Mouse (Mus musculus) liver, postnatal 0 days (tissue): ENCODE measurements at regions not wholly inside any gene's neighbourhood (a gene's known extent, or its start where the extent isn't known, plus 50 kb on each side); places are given as distances from the start of the nearest gene placed in this dataset.

Experiments
- ATAC-seq: fragments of 200-750 bp; cut with Nextera tagmentation; 2 replicates; pipeline ENCODE4 v1.8.0; 2017; ENCODE audit warnings: mild to moderate bottlenecking, moderate library complexity
- DNase-seq: peaks from one replicate; pipeline ENCODE4 v3.0.0-alpha.2; 2016
- H3K27ac ChIP-seq: fragments of 300-500 bp; sonication (generic); 2 replicates; pipeline ENCODE4 v1.5.1; 2014; ENCODE audit warnings: antibody characterized with exemption, moderate library complexity, mild to moderate bottlenecking, low read depth
- H3K27me3 ChIP-seq: fragments of 300-500 bp; sonication (generic); 2 replicates; pipeline ENCODE4 v1.6.1; 2014; ENCODE audit warnings: low read length, control low read depth, mixed read lengths; ENCODE audit not compliant: insufficient read depth
- H3K36me3 ChIP-seq: fragments of 300-500 bp; sonication (generic); replicated peaks from 2 replicates; pipeline ENCODE4 v1.6.1; 2014; ENCODE audit warnings: mild to moderate bottlenecking, control low read depth, low read length, moderate library complexity, mixed read lengths; ENCODE audit not compliant: insufficient read depth
- H3K4me1 ChIP-seq: fragments of 300-500 bp; sonication (generic); 2 replicates; pipeline ENCODE4 v1.6.1; 2014; ENCODE audit warnings: antibody characterized with exemption, mild to moderate bottlenecking, control low read depth; ENCODE audit not compliant: insufficient read depth
- H3K4me2 ChIP-seq: fragments of 300-500 bp; sonication (generic); 2 replicates; pipeline ENCODE4 v1.6.1; 2014; ENCODE audit warnings: low read depth, mild to moderate bottlenecking, low read length, moderate library complexity, mixed read lengths
- H3K4me3 ChIP-seq: fragments of 300-500 bp; sonication (generic); 2 replicates; pipeline ENCODE4 v1.5.1; 2014; ENCODE audit warnings: low read depth, low read length
- H3K9ac ChIP-seq: fragments of 300-500 bp; sonication (generic); replicated peaks from 2 replicates; pipeline ENCODE4 v1.6.1; 2014; ENCODE audit warnings: mild to moderate bottlenecking, moderate library complexity
- H3K9me3 ChIP-seq: fragments of 300-500 bp; sonication (generic); 2 replicates; pipeline ENCODE4 v1.6.1; 2016; ENCODE audit warnings: mild to moderate bottlenecking, control low read depth, low read length, mixed read lengths
- CTCF ChIP-seq: sonication (generic); IDR thresholded peaks from 2 replicates; pipeline ENCODE4 v1.5.1; 2016; ENCODE audit warnings: antibody characterized with exemption, low read depth
- EP300 ChIP-seq: IDR thresholded peaks from 2 replicates; pipeline ENCODE4 v1.6.1; 2016; ENCODE audit warnings: antibody characterized with exemption, low read depth, mild to moderate bottlenecking
- WGBS: fragments of 180-500 bp; shearing (Covaris S2); extraction: QIAGEN DNeasy Blood & Tissue Kit; methylation state at CpG from one replicate; pipeline ENCODE4 v1.1.7; 2014; ENCODE audit not compliant: insufficient replicate concordance; 5-methylcytosine and 5-hydroxymethylcytosine counted together

- TF ChIP-seq CTCF: no peak
- no peak for TF ChIP-seq EP300
- H3K4me2 ChIP-seq: no peak overlapping the region
- 69% methylated on average over 3 of the region's 3 CpGs for WGBS
- no peak overlapping the region for H3K9ac ChIP-seq
- no peaks in the 10 kb centered on the region for H3K4me1 ChIP-seq
- H3K36me3 ChIP-seq: no peaks in the 10 kb centered on the region
- H3K9me3 ChIP-seq: no peaks in the 10 kb centered on the region
- no peak overlapping the region for H3K4me3 ChIP-seq
- DNase-seq (no peak), ATAC-seq (no peak)
- H3K27ac ChIP-seq: no peak overlapping the region
- no peaks in the 10 kb centered on the region for H3K27me3 ChIP-seq
Measured at GRCm38 (mm10) chr12:92109615-92110014, 260.7 kb upstream of the Sel1l start.

GRCm38 (mm10) chr12:92100080-92100479, 251.1 kb upstream of the Sel1l start:
- ATAC-seq: no peak
- no peaks in the 10 kb centered on the region for H3K9me3 ChIP-seq
- H3K9ac ChIP-seq: no peak overlapping the region
- TF ChIP-seq EP300: no peak
- TF ChIP-seq CTCF: no peak
- no peaks in the 10 kb centered on the region for H3K36me3 ChIP-seq
- H3K4me3 ChIP-seq: no peak overlapping the region
- H3K4me2 ChIP-seq: no peak overlapping the region
- DNase-seq: no peak
- H3K27ac ChIP-seq: no peak overlapping the region
- WGBS: 75% methylated on average over 4 of the region's 4 CpGs
- H3K27me3 ChIP-seq: no peaks in the 10 kb centered on the region
- H3K4me1 ChIP-seq: no peaks in the 10 kb centered on the region

DNA sequence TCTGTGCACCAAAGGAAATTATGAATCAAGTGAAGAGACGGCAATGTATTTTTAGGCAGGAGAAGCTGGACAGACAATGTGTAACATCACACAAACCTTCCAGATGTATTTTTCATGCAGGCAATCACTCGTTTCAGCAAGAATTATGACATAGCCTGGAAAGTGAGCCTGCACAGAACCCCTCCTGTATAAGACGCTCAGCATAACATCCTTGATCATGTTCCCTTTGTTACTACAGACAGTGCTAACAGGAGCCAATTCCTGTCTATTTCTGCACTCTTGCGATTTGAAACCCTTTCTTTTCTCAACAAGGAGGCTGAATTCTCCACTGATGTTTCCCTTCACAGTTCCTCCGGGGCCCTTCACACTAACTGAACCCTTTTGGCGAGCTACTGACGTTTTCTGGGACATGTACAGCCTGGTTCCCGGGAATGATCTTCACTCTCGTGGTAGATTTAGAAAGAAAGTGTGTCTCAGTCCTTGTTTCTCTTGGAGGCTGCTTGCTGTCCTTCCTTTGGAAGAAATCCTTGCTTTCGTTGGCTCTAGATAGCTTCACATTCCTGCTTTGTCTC, 243.9 kb upstream of the Sel1l start:
- WGBS: 65% methylated on average over 10 of the region's 10 CpGs
- ATAC-seq: no peak

DNA sequence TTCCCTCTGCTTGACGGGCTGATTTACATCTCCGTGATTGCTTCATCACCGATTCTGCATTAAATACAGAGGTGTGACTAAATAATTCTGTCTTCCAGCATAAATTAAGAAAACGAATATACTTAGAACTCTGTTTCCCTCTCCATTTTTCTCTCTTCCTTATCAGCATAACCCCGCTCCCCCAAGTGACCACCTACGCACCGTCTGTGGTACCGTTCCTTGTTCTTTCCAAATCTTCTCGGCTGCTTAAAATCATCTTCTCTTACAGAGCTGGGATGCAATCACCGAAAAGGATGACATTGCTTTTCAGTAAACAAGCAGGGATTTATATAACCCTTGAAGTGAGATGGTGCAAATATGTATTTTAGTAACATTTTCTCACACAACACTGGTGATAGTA, 224.3 kb upstream of the Sel1l start:
- WGBS: 75% methylated on average over 10 of the region's 10 CpGs
- H3K4me3 ChIP-seq: no peak overlapping the region
- ATAC-seq (no peak), DNase-seq (no peak)
- no peaks in the 10 kb centered on the region for H3K27me3 ChIP-seq
- no peak for TF ChIP-seq EP300
- TF ChIP-seq CTCF: no peak
- no peaks in the 10 kb centered on the region for H3K9me3 ChIP-seq
- no peak overlapping the region for H3K27ac ChIP-seq
- no peaks in the 10 kb centered on the region for H3K36me3 ChIP-seq
- H3K4me1 ChIP-seq: no peaks in the 10 kb centered on the region
- no peak overlapping the region for H3K4me2 ChIP-seq
- no peak overlapping the region for H3K9ac ChIP-seq

More for the DNA sequence above, 243.9 kb upstream of the Sel1l start:
- Histone ChIP-seq H3K27me3 (no peaks in the 10 kb centered on the region), H3K36me3 (no peaks in the 10 kb centered on the region), H3K27ac (no peak overlapping the region), H3K4me3 (no peak overlapping the region), H3K4me1 (no peaks in the 10 kb centered on the region), H3K9me3 (no peaks in the 10 kb centered on the region), H3K9ac (no peak overlapping the region), H3K4me2 (no peak overlapping the region)
- no peak for TF ChIP-seq EP300
- TF ChIP-seq CTCF: no peak
- DNase-seq: no peak

DNA sequence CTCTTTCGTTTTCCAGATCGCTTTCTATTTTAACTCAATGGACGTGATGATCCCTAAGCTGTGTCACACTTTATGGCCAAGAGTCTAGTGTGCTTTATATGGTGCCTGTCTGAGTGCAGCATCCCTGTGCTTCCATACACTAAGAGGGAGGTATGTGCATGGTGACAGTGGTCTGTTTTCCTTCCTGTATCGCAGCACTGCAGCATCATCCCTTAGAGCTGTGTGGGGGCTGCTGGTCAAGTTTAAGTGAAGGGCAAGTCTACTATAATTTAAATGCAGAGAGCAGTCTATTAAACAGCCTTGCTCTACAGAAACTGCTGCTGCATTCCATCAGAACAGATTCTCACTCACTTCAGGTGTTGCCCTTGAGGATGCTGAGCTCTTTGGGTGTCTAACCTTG, 213.8 kb upstream of the Sel1l start:
- DNase-seq (no peak), ATAC-seq (no peak)
- H3K9me3 ChIP-seq: no peaks in the 10 kb centered on the region
- TF ChIP-seq EP300 (no peak), CTCF (no peak)
- H3K4me1 ChIP-seq: no peaks in the 10 kb centered on the region
- H3K4me3 ChIP-seq: no peak overlapping the region
- H3K27me3 ChIP-seq: no peaks in the 10 kb centered on the region
- no peak overlapping the region for H3K27ac ChIP-seq
- WGBS: 71% methylated on average over 4 of the region's 4 CpGs
- H3K36me3 ChIP-seq: no peaks in the 10 kb centered on the region
- H3K9ac ChIP-seq: no peak overlapping the region
- H3K4me2 ChIP-seq: no peak overlapping the region

DNA sequence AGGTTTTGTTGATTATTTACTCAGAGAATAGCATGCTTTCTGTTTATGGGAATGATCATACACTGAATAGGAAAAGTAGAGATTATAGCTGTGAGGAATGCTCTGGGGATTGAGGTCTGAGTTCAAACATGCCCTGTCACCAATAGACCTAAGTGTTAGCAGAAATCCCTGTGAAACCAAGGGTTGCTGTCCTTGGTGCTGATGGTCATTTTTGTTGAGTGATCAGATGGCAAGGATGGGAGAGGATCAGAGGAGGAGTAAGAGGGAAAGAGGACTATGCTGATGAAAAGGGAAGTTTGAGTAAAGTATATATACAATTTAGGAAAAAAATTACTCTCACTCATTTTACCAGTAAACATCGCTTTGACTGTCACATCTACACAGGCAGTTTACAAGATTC, 191.5 kb upstream of the Sel1l start:
- DNase-seq (no peak), ATAC-seq (no peak)
- Histone ChIP-seq H3K9me3 (no peaks in the 10 kb centered on the region), H3K4me1 (no peaks in the 10 kb centered on the region), H3K27ac (no peak overlapping the region), H3K4me3 (no peak overlapping the region), H3K4me2 (no peak overlapping the region), H3K36me3 (no peaks in the 10 kb centered on the region), H3K9ac (no peak overlapping the region), H3K27me3 (no peaks in the 10 kb centered on the region)
- no peak for TF ChIP-seq EP300
- no peak for TF ChIP-seq CTCF
- WGBS: 59% methylated on average over 1 of the region's 1 CpGs

DNA sequence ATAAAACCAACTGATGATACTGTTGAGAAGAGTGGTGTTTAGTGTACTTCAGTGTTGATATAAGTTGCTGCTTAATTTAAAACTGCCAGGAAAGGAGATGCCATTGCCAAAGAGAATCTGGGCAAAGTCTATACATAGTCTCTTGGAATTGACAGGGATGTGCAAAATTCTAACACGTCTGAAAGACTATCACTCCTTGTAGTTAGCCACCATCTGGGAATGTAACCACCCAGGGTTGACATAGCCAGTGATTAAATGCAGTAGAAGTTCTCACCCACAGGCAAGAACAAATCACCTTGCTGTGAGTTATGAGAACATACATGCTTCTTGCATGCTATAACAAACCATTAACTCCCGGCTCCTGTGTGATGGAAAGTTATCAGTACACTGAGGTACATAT, 180.2 kb upstream of the Sel1l start:
- Histone ChIP-seq H3K4me1 (no peaks in the 10 kb centered on the region), H3K36me3 (no peaks in the 10 kb centered on the region), H3K9ac (no peak overlapping the region), H3K4me3 (no peak overlapping the region), H3K27me3 (no peaks in the 10 kb centered on the region), H3K27ac (no peak overlapping the region), H3K4me2 (no peak overlapping the region), H3K9me3 (no peaks in the 10 kb centered on the region)
- 73% methylated on average over 2 of the region's 2 CpGs for WGBS
- no peak for DNase-seq
- no peak for ATAC-seq
- no peak for TF ChIP-seq CTCF
- no peak for TF ChIP-seq EP300
